Mouse (Mus musculus): ENCODE measurements around the gene Irx1. TPM values are rescaled to one million over a fixed set of nuclear protein-coding genes. Genes with fewer than 3 reads are reported as not detected.

Gene Irx1
- polyA plus RNA-seq, 1 experiment from 2014 or later, result 9.6 TPM

GRCm38 (mm10) chr13:71957147-71957546 lies 6.4 kb downstream of the Irx1 start:
- Histone ChIP-seq H3K9me3 (replicated peaks; ENCODE audit: control insufficient read depth, low read length, poor library complexity, severe bottlenecking) (no peaks in the 10 kb centered on the region), H3K4me3 (ENCODE audit: low read depth, low read length) (peak overlapping the region; percentile 53), H3K27me3 (ENCODE audit: control insufficient read depth, insufficient read depth, low read depth, low read length) (peaks cover 11% of the 10 kb centered on the region), H3K4me1 (ENCODE audit: control insufficient read depth, insufficient read depth, low read length) (peaks cover 27% of the 10 kb centered on the region), H3K4me2 (ENCODE audit: low read length) (peak overlapping the region; percentile 60), H3K9ac (ENCODE audit: low read depth, low read length) (peak overlapping the region; percentile 59), H3K36me3 (ENCODE audit: control insufficient read depth, insufficient read depth, low read length) (no peaks in the 10 kb centered on the region; the same call in 1 of the 2 replicates), H3K27ac (ENCODE audit: low read length) (peak overlapping the region; percentile 79)
- no peak for ATAC-seq
- WGBS, result 16% methylated on average over 18 of the region's 18 CpGs

- Histone ChIP-seq H3K36me3 (ENCODE audit: control insufficient read depth, insufficient read depth, low read length) (no peaks in the 10 kb centered on the region; the same call in 1 of the 2 replicates), H3K9me3 (replicated peaks; ENCODE audit: control insufficient read depth, low read length, poor library complexity, severe bottlenecking) (no peaks in the 10 kb centered on the region), H3K27ac (ENCODE audit: low read length) (peak overlapping the region; percentile 79), H3K27me3 (ENCODE audit: control insufficient read depth, insufficient read depth, low read depth, low read length) (peaks cover 11% of the 10 kb centered on the region), H3K4me2 (ENCODE audit: low read length) (peak overlapping the region; percentile 60), H3K4me3 (ENCODE audit: low read depth, low read length) (peak overlapping the region; percentile 53), H3K9ac (ENCODE audit: low read depth, low read length) (peak overlapping the region; percentile 59), H3K4me1 (ENCODE audit: control insufficient read depth, insufficient read depth, low read length) (peaks cover 33% of the 10 kb centered on the region)
- no peak for ATAC-seq
- WGBS, result 9% methylated on average over 9 of the region's 9 CpGs
These were observed 7.0 kb downstream of the Irx1 start for GRCm38 (mm10) chr13:71956481-71956880.

GRCm38 (mm10) chr13:71951966-71952365 lies 11.6 kb downstream of the Irx1 start:
- WGBS, result 23% methylated on average over 11 of the region's 11 CpGs
- Histone ChIP-seq H3K4me3 (ENCODE audit: low read depth, low read length) (no peak overlapping the region), H3K27ac (ENCODE audit: low read length) (peak overlapping the region; percentile 72)

GRCm38 (mm10) chr13:71949859-71950258 lies 13.7 kb downstream of the Irx1 start:
- no peaks in the 10 kb centered on the region for H3K36me3 ChIP-seq (ENCODE audit: control insufficient read depth, insufficient read depth, low read length)
- H3K4me2 ChIP-seq (ENCODE audit: low read length), result no peak overlapping the region
- H3K27ac ChIP-seq (ENCODE audit: low read length), result no peak overlapping the region
- ATAC-seq, result no peak
- WGBS, result 91% methylated on average over 5 of the region's 5 CpGs
- H3K4me1 ChIP-seq (ENCODE audit: control insufficient read depth, insufficient read depth, low read length), result peaks cover 35% of the 10 kb centered on the region
- no peaks in the 10 kb centered on the region for H3K27me3 ChIP-seq (ENCODE audit: control insufficient read depth, insufficient read depth, low read depth, low read length)
- no peaks in the 10 kb centered on the region for H3K9me3 ChIP-seq (replicated peaks; ENCODE audit: control insufficient read depth, low read length, poor library complexity, severe bottlenecking)
- H3K4me3 ChIP-seq (ENCODE audit: low read depth, low read length), result no peak overlapping the region
- H3K9ac ChIP-seq (ENCODE audit: low read depth, low read length), result no peak overlapping the region

More at GRCm38 (mm10) chr13:71951966-71952365, 11.6 kb downstream of the Irx1 start:
- Histone ChIP-seq H3K4me1 (ENCODE audit: control insufficient read depth, insufficient read depth, low read length) (peaks cover 37% of the 10 kb centered on the region), H3K36me3 (ENCODE audit: control insufficient read depth, insufficient read depth, low read length) (no peaks in the 10 kb centered on the region), H3K9ac (ENCODE audit: low read depth, low read length) (peak overlapping the region; percentile 21; the same call in 1 of the 2 replicates), H3K9me3 (replicated peaks; ENCODE audit: control insufficient read depth, low read length, poor library complexity, severe bottlenecking) (no peaks in the 10 kb centered on the region), H3K27me3 (ENCODE audit: control insufficient read depth, insufficient read depth, low read depth, low read length) (peaks cover 9% of the 10 kb centered on the region), H3K4me2 (ENCODE audit: low read length) (peak overlapping the region; percentile 60)
- ATAC-seq, result no peak; the same call in 1 of the 2 replicates

- Histone ChIP-seq H3K4me1 (ENCODE audit: control insufficient read depth, insufficient read depth, low read length) (0 out of 2 replicates have a peak, but pooled peaks cover 3% of the 10 kb centered on the region), H3K27me3 (ENCODE audit: control insufficient read depth, insufficient read depth, low read depth, low read length) (no peaks in the 10 kb centered on the region), H3K9me3 (replicated peaks; ENCODE audit: control insufficient read depth, low read length, poor library complexity, severe bottlenecking) (no peaks in the 10 kb centered on the region), H3K9ac (ENCODE audit: low read depth, low read length) (no peak overlapping the region), H3K36me3 (ENCODE audit: control insufficient read depth, insufficient read depth, low read length) (no peaks in the 10 kb centered on the region), H3K27ac (ENCODE audit: low read length) (no peak overlapping the region), H3K4me2 (ENCODE audit: low read length) (no peak overlapping the region), H3K4me3 (ENCODE audit: low read depth, low read length) (no peak overlapping the region)
- 90% methylated on average over 3 of the region's 3 CpGs for WGBS
- ATAC-seq, result no peak
These were observed 53.2 kb downstream of the Irx1 start for GRCm38 (mm10) chr13:71910361-71910760.

Data from midbrain, embryonic 16.5 days (tissue).